Mouse (Mus musculus) lung, embryonic 16.5 days (tissue): ENCODE measurements around the gene Fam174a. TPM values are rescaled to one million over a fixed set of nuclear protein-coding genes. Genes with fewer than 3 reads are reported as not detected.

Experiments used
- ATAC-seq: fragments of 200-750 bp; cut with Nextera tagmentation; 2 replicates; pipeline ENCODE4 v1.8.0; 2017; ENCODE audit warnings: low read depth, mild to moderate bottlenecking, moderate library complexity
- H3K27ac ChIP-seq: fragments of 300-500 bp; sonication (generic); 2 replicates; pipeline ENCODE4 v1.5.1; 2014; ENCODE audit warnings: mild to moderate bottlenecking, control low read depth, low read length
- H3K27me3 ChIP-seq: fragments of 300-500 bp; sonication (generic); 2 replicates; pipeline ENCODE4 v1.6.1; 2014; ENCODE audit warnings: low read depth, low read length, mixed read lengths; ENCODE audit not compliant: control insufficient read depth, insufficient read depth
- H3K36me3 ChIP-seq: fragments of 300-500 bp; sonication (generic); 2 replicates; pipeline ENCODE4 v1.6.1; 2014; ENCODE audit warnings: low read length; ENCODE audit not compliant: control insufficient read depth, insufficient read depth
- H3K4me1 ChIP-seq: fragments of 300-500 bp; sonication (generic); replicated peaks from 2 replicates; pipeline ENCODE4 v1.6.1; 2014; ENCODE audit warnings: low read length, mixed read lengths; ENCODE audit not compliant: control insufficient read depth, insufficient read depth
- H3K4me2 ChIP-seq: fragments of 300-500 bp; sonication (generic); 2 replicates; pipeline ENCODE4 v1.6.1; 2014; ENCODE audit warnings: low read depth, low read length, control low read depth
- H3K4me3 ChIP-seq: fragments of 300-500 bp; sonication (generic); 2 replicates; pipeline ENCODE4 v1.5.1; 2014; ENCODE audit warnings: mild to moderate bottlenecking, low read length, control low read depth
- H3K9ac ChIP-seq: fragments of 300-500 bp; sonication (generic); 2 replicates; pipeline ENCODE4 v1.6.1; 2014; ENCODE audit warnings: low read length, control low read depth
- H3K9me3 ChIP-seq: fragments of 300-500 bp; sonication (generic); 2 replicates; pipeline ENCODE4 v1.6.1; 2016; ENCODE audit warnings: low read length; ENCODE audit not compliant: control insufficient read depth
- WGBS: fragments of 180-500 bp; shearing (Covaris S2); extraction: QIAGEN DNeasy Blood & Tissue Kit; methylation state at CpG from one replicate; pipeline ENCODE4 v1.1.7; 2014; 5-methylcytosine and 5-hydroxymethylcytosine counted together
- polyA plus RNA-seq: library from polyadenylated mRNA; unstranded; fragments of >200 nt; fragmentation: Nextera tagmentation; extraction: Ambion mirVana; gene quantifications from 2 replicates; pipeline ENCODE4 v1.2.1, GENCODE M21; 2015

Fam174a gene
- 30.2 and 30.4 TPM in 2 replicates for polyA plus RNA-seq

DNA sequence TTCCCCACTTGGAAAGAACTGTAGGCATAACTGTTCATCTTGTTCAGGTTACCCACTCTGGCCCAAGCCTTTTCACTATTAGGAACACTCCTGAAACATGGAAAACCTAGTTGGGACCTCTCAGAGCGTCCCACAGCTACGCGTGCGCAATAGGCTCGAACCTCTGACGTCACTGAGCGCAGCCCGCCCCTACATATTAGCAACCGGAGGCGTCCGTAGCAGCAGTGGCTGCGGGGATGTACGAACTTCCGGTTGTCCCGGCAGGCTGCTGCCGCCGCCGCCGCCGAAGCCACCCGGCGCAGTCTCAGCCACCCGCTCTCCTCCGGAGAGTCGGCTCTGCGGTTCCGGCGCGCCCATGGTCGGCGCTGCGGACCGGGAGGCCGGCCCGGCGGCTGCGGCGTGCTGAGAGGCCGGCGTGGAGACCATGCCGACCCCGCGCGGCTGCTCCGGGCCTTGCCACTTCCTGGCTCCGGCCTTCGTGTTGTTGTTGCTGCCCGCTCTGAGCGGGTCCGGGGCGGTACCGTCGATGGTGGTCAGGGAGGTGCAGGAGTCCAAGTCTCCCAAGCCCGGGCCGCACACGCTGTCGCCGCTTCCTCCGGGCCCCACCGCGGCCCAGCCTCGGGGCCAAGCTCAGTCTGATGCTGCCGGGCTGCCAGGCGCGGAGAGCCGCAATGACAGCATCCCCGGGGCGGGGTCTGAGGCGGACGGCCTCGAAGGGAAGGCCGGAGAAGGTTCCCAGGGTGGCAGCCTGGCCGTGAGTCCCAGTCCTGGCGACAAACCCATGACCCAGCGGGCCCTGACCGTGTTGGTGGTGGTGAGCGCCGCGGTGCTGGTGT, at the start of gene Fam174a:
Gene Fam174a (plus strand): TSS at position 231 of the 836 bp plus-strand sequence.
- peak; percentile 99 for ATAC-seq
- H3K36me3 ChIP-seq: no peaks in the 10 kb centered on the region
- H3K9me3 ChIP-seq: no peaks in the 10 kb centered on the region
- peak within 1 kb of the TSS; percentile 96 for H3K4me3 ChIP-seq
- peak within 1 kb of the TSS; percentile 89 for H3K4me2 ChIP-seq
- H3K27me3 ChIP-seq: no peaks in the 10 kb centered on the region
- H3K9ac ChIP-seq: peak within 1 kb of the TSS; percentile 94
- peaks cover 11% of the 10 kb centered on the region; the same call in 1 of the 2 replicates for H3K4me1 ChIP-seq
- peak within 1 kb of the TSS; percentile 77 for H3K27ac ChIP-seq
- WGBS: under 1% methylated on average over 76 of the region's 79 CpGs

- H3K4me2 ChIP-seq: no peak overlapping the region
- WGBS: 55% methylated on average over 2 of the region's 2 CpGs
- H3K4me3 ChIP-seq: no peak overlapping the region
- no peaks in the 10 kb centered on the region for H3K9me3 ChIP-seq
- no peaks in the 10 kb centered on the region for H3K27me3 ChIP-seq
- no peak for ATAC-seq
- H3K27ac ChIP-seq: no peak overlapping the region
- H3K36me3 ChIP-seq: no peaks in the 10 kb centered on the region
- no peaks in the 10 kb centered on the region for H3K4me1 ChIP-seq
- no peak overlapping the region for H3K9ac ChIP-seq
These were observed 49.6 kb upstream of the Fam174a start for GRCm38 (mm10) chr1:95263843-95264242.

- no peaks in the 10 kb centered on the region for H3K36me3 ChIP-seq
- H3K27me3 ChIP-seq: no peaks in the 10 kb centered on the region
- peak overlapping the region; percentile 41 for H3K4me2 ChIP-seq
- WGBS: 39% methylated on average over 13 of the region's 13 CpGs
- no peaks in the 10 kb centered on the region for H3K9me3 ChIP-seq
- H3K9ac ChIP-seq: no peak overlapping the region
- no peak overlapping the region for H3K27ac ChIP-seq
- H3K4me3 ChIP-seq: peak overlapping the region; percentile 3; the same call in 1 of the 2 replicates
- H3K4me1 ChIP-seq: no peaks in the 10 kb centered on the region
- ATAC-seq: peak; percentile 57
These were observed 45.3 kb upstream of the Fam174a start for GRCm38 (mm10) chr1:95267950-95268724.

DNA sequence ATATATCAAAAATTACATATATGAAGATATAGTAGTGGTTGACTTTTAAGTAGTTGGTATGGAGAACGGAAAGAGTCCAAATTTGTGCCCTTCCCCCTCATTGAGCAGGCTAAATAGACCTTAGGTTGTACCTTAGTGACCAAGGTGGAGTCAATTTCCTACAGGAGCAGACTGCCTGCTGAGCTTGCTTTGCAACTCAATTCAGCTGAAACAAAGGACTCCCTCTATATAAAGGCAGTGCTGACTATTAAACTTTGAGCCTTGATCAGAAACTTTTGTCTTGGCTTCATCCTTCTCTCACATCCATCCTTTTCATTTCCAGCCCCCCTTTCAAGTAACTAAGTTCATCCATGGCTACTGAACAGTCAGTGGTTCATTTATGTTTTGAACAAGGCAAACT, 40.1 kb upstream of the Fam174a start:
- Histone ChIP-seq H3K36me3 (no peaks in the 10 kb centered on the region), H3K4me1 (no peaks in the 10 kb centered on the region), H3K27ac (no peak overlapping the region), H3K9me3 (no peaks in the 10 kb centered on the region), H3K27me3 (no peaks in the 10 kb centered on the region), H3K4me2 (no peak overlapping the region), H3K9ac (no peak overlapping the region), H3K4me3 (no peak overlapping the region)
- WGBS: 50% methylated on average over 1 of the region's 1 CpGs
- no peak for ATAC-seq

- Histone ChIP-seq H3K4me1 (no peaks in the 10 kb centered on the region), H3K27ac (no peak overlapping the region), H3K9me3 (no peaks in the 10 kb centered on the region), H3K4me3 (no peak overlapping the region), H3K4me2 (no peak overlapping the region), H3K27me3 (no peaks in the 10 kb centered on the region), H3K9ac (no peak overlapping the region), H3K36me3 (no peaks in the 10 kb centered on the region)
- ATAC-seq: no peak
- WGBS: 86% methylated on average over 5 of the region's 5 CpGs
These were observed 5.1 kb upstream of the Fam174a start for GRCm38 (mm10) chr1:95308324-95308723.

DNA sequence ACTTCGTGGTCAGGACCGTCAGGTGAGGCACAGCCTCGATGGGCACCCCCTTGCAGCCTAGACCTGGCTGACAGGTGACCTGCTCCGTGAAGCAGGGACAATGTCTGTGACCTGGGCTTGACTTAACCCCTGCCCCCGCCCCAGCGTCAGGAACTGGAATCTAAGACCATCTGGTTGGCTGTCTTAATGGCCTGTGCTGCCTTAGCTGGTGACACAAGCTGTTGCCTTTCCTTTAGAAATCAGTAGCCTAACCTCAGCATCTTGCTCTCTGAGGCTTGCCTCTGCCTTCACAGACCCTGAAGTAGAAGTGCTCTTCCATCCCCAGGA, 769 bp downstream of the Fam174a start:
- peak overlapping the region; percentile 89 for H3K4me2 ChIP-seq
- ATAC-seq: peak; percentile 8
- H3K27me3 ChIP-seq: no peaks in the 10 kb centered on the region
- H3K36me3 ChIP-seq: no peaks in the 10 kb centered on the region
- H3K27ac ChIP-seq: peak overlapping the region; percentile 77
- H3K9ac ChIP-seq: peak overlapping the region; percentile 94
- H3K9me3 ChIP-seq: no peaks in the 10 kb centered on the region
- H3K4me1 ChIP-seq: peaks cover 11% of the 10 kb centered on the region; the same call in 1 of the 2 replicates
- peak overlapping the region; percentile 96 for H3K4me3 ChIP-seq
- 0% methylated on average over 6 of the region's 6 CpGs for WGBS

GRCm38 (mm10) chr1:95315981-95316380, 2.6 kb downstream of the Fam174a start:
- 59% methylated on average over 6 of the region's 6 CpGs for WGBS
- no peak overlapping the region for H3K4me3 ChIP-seq
- H3K36me3 ChIP-seq: no peaks in the 10 kb centered on the region
- ATAC-seq: no peak
- H3K4me1 ChIP-seq: peaks cover 11% of the 10 kb centered on the region; the same call in 1 of the 2 replicates
- no peaks in the 10 kb centered on the region for H3K9me3 ChIP-seq
- no peaks in the 10 kb centered on the region for H3K27me3 ChIP-seq
- peak overlapping the region; percentile 44 for H3K27ac ChIP-seq
- H3K9ac ChIP-seq: no peak overlapping the region
- H3K4me2 ChIP-seq: peak overlapping the region; percentile 38

GRCm38 (mm10) chr1:95322219-95322618, 8.8 kb downstream of the Fam174a start:
- H3K9me3 ChIP-seq: no peaks in the 10 kb centered on the region
- no peak for ATAC-seq
- no peak overlapping the region for H3K4me3 ChIP-seq
- no peak overlapping the region for H3K27ac ChIP-seq
- peaks cover 7% of the 10 kb centered on the region for H3K36me3 ChIP-seq
- no peaks in the 10 kb centered on the region for H3K27me3 ChIP-seq
- 83% methylated on average over 2 of the region's 2 CpGs for WGBS
- no peak overlapping the region for H3K9ac ChIP-seq
- no peak overlapping the region for H3K4me2 ChIP-seq
- no peaks in the 10 kb centered on the region for H3K4me1 ChIP-seq

DNA sequence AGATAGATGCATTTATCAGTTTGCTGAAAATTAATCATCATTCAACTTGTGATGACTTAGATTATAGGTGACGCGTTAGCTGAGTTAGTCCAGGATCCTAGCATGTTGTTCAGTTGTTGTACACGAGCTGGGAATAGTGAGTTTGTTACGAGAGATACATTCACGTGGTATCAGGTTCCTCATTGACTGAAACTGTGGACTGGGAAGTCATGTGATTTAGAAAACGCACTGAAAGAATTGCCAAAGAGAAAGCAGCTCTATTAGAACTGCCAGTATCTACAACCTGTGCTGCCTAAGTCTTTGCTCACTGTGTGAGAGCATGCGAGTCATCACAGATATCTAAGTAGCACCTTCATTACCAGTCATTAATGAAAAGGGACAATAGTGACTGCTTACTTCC, 9.6 kb downstream of the Fam174a start:
- no peaks in the 10 kb centered on the region for H3K9me3 ChIP-seq
- H3K4me1 ChIP-seq: no peaks in the 10 kb centered on the region
- H3K4me2 ChIP-seq: no peak overlapping the region
- H3K27me3 ChIP-seq: no peaks in the 10 kb centered on the region
- ATAC-seq: no peak
- H3K9ac ChIP-seq: no peak overlapping the region
- H3K27ac ChIP-seq: no peak overlapping the region
- H3K36me3 ChIP-seq: peaks cover 7% of the 10 kb centered on the region
- 80% methylated on average over 7 of the region's 7 CpGs for WGBS
- H3K4me3 ChIP-seq: no peak overlapping the region
